Mouse (Mus musculus) kidney, embryonic 15.5 days (tissue): Measurements from ENCODE around the gene Spp2. TPM values are rescaled to one million over a fixed set of nuclear protein-coding genes. Genes with fewer than 3 reads are reported as not detected.

Experiments
- ATAC-seq: fragments of 200-750 bp; cut with Nextera tagmentation; replicated peaks from 2 replicates; pipeline ENCODE4 v1.8.0; 2017; ENCODE audit warnings: moderate TSS enrichment; ENCODE audit not compliant: low FRiP score
- H3K27ac ChIP-seq: fragments of 300-500 bp; sonication (generic); 2 replicates; pipeline ENCODE4 v1.5.1; 2015; ENCODE audit warnings: mild to moderate bottlenecking, inconsistent platforms
- H3K27me3 ChIP-seq: fragments of 300-500 bp; sonication (generic); 2 replicates; pipeline ENCODE4 v1.6.1; 2015; ENCODE audit warnings: inconsistent platforms
- H3K36me3 ChIP-seq: fragments of 300-500 bp; sonication (generic); 2 replicates; pipeline ENCODE4 v1.6.1; 2015; ENCODE audit warnings: inconsistent platforms
- H3K4me1 ChIP-seq: fragments of 300-500 bp; sonication (generic); 2 replicates; pipeline ENCODE4 v1.6.1; 2015; ENCODE audit warnings: inconsistent platforms
- H3K4me2 ChIP-seq: fragments of 300-500 bp; sonication (generic); 2 replicates; pipeline ENCODE4 v1.6.1; 2015; ENCODE audit warnings: moderate library complexity, mild to moderate bottlenecking, inconsistent platforms
- H3K4me3 ChIP-seq: fragments of 300-500 bp; sonication (generic); replicated peaks from 2 replicates; pipeline ENCODE4 v1.5.1; 2015; ENCODE audit warnings: mild to moderate bottlenecking, inconsistent platforms
- H3K9ac ChIP-seq: fragments of 300-500 bp; sonication (generic); 2 replicates; pipeline ENCODE4 v1.6.1; 2015; ENCODE audit warnings: mild to moderate bottlenecking, inconsistent platforms
- H3K9me3 ChIP-seq: fragments of 300-500 bp; sonication (generic); replicated peaks from 2 replicates; pipeline ENCODE4 v1.6.1; 2016; ENCODE audit warnings: inconsistent platforms
- WGBS: fragments of 180-500 bp; shearing (Covaris S2); methylation state at CpG from one replicate; pipeline ENCODE4 v1.1.7; 2015; ENCODE audit warnings: mixed read lengths; 5-methylcytosine and 5-hydroxymethylcytosine counted together
- polyA plus RNA-seq: library from polyadenylated mRNA; unstranded; fragments of >200 nt; fragmentation: Nextera tagmentation; extraction: Ambion mirVana; gene quantifications from 2 replicates; pipeline ENCODE4 v1.2.1, GENCODE M21; 2015

The Spp2 gene
- polyA plus RNA-seq, 1 experiment from 2014 or later: 56.5 TPM

DNA sequence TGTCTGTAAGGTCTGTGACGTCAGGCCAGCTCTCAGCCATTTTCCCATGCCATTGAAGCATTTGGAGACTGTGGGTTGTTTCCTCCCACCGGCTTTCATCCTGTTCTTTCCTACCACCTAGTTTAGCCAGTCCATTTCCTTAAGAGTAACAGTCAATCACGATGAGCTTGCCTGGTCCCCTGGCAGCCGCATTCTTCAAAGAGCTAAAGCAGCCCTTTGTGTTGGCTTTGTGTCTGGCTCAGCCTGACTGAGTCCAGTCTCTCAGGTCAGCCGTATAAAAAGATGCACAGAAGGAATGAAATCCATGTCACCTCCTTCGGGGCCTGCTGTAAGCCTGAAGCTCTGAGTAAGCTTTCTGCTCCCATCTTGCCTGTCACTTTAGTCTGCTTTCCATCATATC, 65.5 kb downstream of the Spp2 start:
- ATAC-seq: no peak

DNA sequence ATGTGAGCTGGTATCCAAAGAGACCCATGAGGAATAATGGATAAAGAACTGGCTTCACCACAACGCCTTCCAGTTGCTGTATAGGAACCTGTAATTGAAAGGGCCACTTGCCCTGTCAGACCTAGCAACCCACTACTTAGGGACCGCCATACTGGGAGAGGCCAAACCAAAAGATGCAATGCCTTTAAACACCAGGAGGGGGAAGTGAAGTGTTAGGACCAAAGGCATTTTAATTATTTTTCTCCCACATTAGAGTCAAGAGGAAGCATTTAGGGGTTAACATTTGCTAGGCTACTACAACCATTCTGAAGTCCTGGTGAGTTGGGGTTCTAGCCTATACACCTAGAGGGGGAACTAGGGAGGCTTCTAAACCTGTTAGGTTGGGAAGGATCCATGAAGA, 67.1 kb downstream of the Spp2 start:
- Histone ChIP-seq H3K36me3 (no peaks in the 10 kb centered on the region), H3K27ac (peak overlapping the region; percentile 95), H3K4me1 (peaks cover 61% of the 10 kb centered on the region), H3K27me3 (no peaks in the 10 kb centered on the region), H3K4me2 (no peak overlapping the region), H3K9ac (no peak overlapping the region), H3K9me3 (no peaks in the 10 kb centered on the region), H3K4me3 (no peak overlapping the region)
- ATAC-seq: no peak
- WGBS: 72% methylated on average over 2 of the region's 2 CpGs

More for the DNA sequence above, 65.5 kb downstream of the Spp2 start:
- H3K4me3 ChIP-seq: no peak overlapping the region
- H3K9me3 ChIP-seq: no peaks in the 10 kb centered on the region
- no peak overlapping the region for H3K9ac ChIP-seq
- H3K4me2 ChIP-seq: no peak overlapping the region
- H3K27ac ChIP-seq: peak overlapping the region; percentile 49; the same call in 1 of the 2 replicates
- WGBS: 32% methylated on average over 6 of the region's 6 CpGs
- H3K36me3 ChIP-seq: no peaks in the 10 kb centered on the region
- no peaks in the 10 kb centered on the region for H3K27me3 ChIP-seq
- H3K4me1 ChIP-seq: peaks cover 50% of the 10 kb centered on the region

DNA sequence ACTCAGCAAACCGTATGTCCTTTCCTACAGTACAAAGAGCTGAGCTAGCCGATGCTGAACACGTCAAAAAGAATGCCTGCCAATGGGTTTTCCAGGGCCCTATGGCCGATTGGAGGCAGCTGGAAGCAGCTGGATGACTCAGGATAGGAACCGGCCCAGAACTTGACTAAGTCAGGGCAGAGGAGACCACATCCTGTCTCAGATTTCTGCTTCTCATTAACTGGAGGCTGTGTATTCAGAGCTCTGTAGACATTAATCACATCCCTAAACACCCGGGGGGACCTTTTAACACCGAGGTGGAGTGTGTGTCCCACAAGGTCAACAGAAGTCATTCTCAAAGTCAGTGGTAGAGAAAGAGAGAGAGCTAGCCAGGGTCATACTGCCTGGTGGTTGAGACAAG, 67.8 kb downstream of the Spp2 start:
- WGBS: 3% methylated on average over 7 of the region's 7 CpGs
- H3K27me3 ChIP-seq: no peaks in the 10 kb centered on the region
- peaks cover 61% of the 10 kb centered on the region for H3K4me1 ChIP-seq
- H3K4me2 ChIP-seq: peak overlapping the region; percentile 17; the same call in 1 of the 2 replicates
- peak overlapping the region; percentile 95 for H3K27ac ChIP-seq
- ATAC-seq: peak; percentile 81
- no peak overlapping the region for H3K9ac ChIP-seq
- H3K36me3 ChIP-seq: no peaks in the 10 kb centered on the region
- H3K4me3 ChIP-seq: no peak overlapping the region
- no peaks in the 10 kb centered on the region for H3K9me3 ChIP-seq

DNA sequence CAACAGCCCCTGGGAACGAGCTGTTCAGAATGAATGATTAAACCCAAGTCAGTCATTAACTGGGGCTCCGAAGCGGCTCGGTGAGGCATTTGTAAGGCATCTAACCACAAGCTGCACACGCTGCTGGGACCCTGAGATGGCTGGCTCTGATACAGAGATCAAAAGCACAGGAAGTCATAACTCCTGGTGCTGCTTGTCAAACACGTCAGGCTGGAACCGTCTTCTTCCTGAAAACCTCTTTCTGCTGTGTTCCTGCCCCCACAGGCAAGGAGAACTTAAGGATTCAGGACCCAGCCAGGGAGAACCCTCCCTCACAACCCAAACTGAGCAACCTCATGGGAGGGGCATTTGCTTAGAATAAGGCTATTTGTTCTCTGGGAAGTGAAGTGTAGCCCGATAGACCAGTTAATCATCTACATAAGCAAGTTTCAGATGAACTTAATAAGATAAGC, 68.8 kb downstream of the Spp2 start:
- H3K4me3 ChIP-seq: no peak overlapping the region
- peak overlapping the region; percentile 95 for H3K27ac ChIP-seq
- H3K4me1 ChIP-seq: peaks cover 56% of the 10 kb centered on the region
- peak overlapping the region; percentile 4; the same call in 1 of the 2 replicates for H3K4me2 ChIP-seq
- no peaks in the 10 kb centered on the region for H3K27me3 ChIP-seq
- peak; percentile 91 for ATAC-seq
- no peaks in the 10 kb centered on the region for H3K9me3 ChIP-seq
- H3K9ac ChIP-seq: no peak overlapping the region
- 2% methylated on average over 8 of the region's 8 CpGs for WGBS
- H3K36me3 ChIP-seq: no peaks in the 10 kb centered on the region

Other genes with a start within 250 kb of the Spp2 start
- not detected in 2 replicates for gene Ugt1a5, start 240.9 kb upstream of the Spp2 start, polyA plus RNA-seq
- 27.5 and 28.9 TPM in 2 replicates for gene Ugt1a2, start 206.4 kb upstream of the Spp2 start, polyA plus RNA-seq
- gene Dnajb3, start 201.2 kb upstream of the Spp2 start, polyA plus RNA-seq: 10.7 TPM in 2 replicates
- gene Ugt1a1, start 195.0 kb upstream of the Spp2 start, polyA plus RNA-seq: 1.2 and 1.8 TPM in 2 replicates
- 1.3 and 1.8 TPM in 2 replicates for gene Mroh2a, start 180.0 kb upstream of the Spp2 start, polyA plus RNA-seq
- gene Hjurp, start 129.3 kb upstream of the Spp2 start, polyA plus RNA-seq: 162 and 175 TPM in 2 replicates
- gene Trpm8, start 129.3 kb upstream of the Spp2 start, polyA plus RNA-seq: not detected in 2 replicates
- not detected in 2 replicates for gene Glrp1, start 103.1 kb downstream of the Spp2 start, polyA plus RNA-seq